Mouse (Mus musculus) embryonic fibroblast, embryonic 13.5 days (primary cell): Measurements from ENCODE around the gene B3galt1.

Source experiments
- CTCF ChIP-seq: IDR thresholded peaks from 2 replicates; pipeline ENCODE4 v1.5.1; 2011; ENCODE audit warnings: mild to moderate bottlenecking, control low read depth, low read length, moderate library complexity, borderline replicate concordance; ENCODE audit not compliant: insufficient read depth
- POLR2A ChIP-seq: IDR thresholded peaks from 2 replicates; pipeline ENCODE4 v1.6.1; 2011; ENCODE audit warnings: low read depth, mild to moderate bottlenecking, control low read depth, low read length, moderate library complexity

GRCm38 (mm10) chr2:67622902-67623301, 57.2 kb downstream of the B3galt1 start:
- no peak for TF ChIP-seq POLR2A
- TF ChIP-seq CTCF, result no peak
